Mouse (Mus musculus) B cell, adult 2 months (primary cell): ENCODE results near the gene Ccl24.
A peak's percentile ranks its signal among the peaks of the same experiment; 100 is the strongest.

Experiments used
- DNase-seq, 2 experiments: peaks; one replicate each; pipeline ENCODE4 v3.0.0; 2022

Ccl24 gene

GRCm38 (mm10) chr5:135544865-135545797 is 27.7 kb downstream of the Ccl24 start, which contains the start of gene Hip1:
Gene Hip1, minus strand, starts transcription at chr5:135545120.
- peak; percentile 97 to 98 for DNase-seq

- DNase-seq, result no peak
These were observed 28.8 kb downstream of the Ccl24 start for GRCm38 (mm10) chr5:135544032-135544558.

- DNase-seq, result peak; percentile 73 to 76
These were observed 35.0 kb downstream of the Ccl24 start for GRCm38 (mm10) chr5:135537794-135538214.

- DNase-seq, result peak; percentile 80 to 87
These were observed 35.5 kb downstream of the Ccl24 start for GRCm38 (mm10) chr5:135537326-135537725.

- DNase-seq, result no peak
These were observed 37.0 kb downstream of the Ccl24 start for GRCm38 (mm10) chr5:135535867-135536266.

GRCm38 (mm10) chr5:135533431-135533830 is 39.4 kb downstream of the Ccl24 start:
- no peak for DNase-seq

- no peak for DNase-seq
These were observed 41.5 kb downstream of the Ccl24 start for GRCm38 (mm10) chr5:135531306-135531845.

- no peak for DNase-seq
These were observed 42.9 kb downstream of the Ccl24 start for GRCm38 (mm10) chr5:135529964-135530363.

GRCm38 (mm10) chr5:135529310-135529709 is 43.5 kb downstream of the Ccl24 start:
- DNase-seq, result no peak

- DNase-seq, result no peak
These were observed 44.9 kb downstream of the Ccl24 start for GRCm38 (mm10) chr5:135527986-135528385.

GRCm38 (mm10) chr5:135524660-135525560 is 47.9 kb downstream of the Ccl24 start:
- no peak for DNase-seq

GRCm38 (mm10) chr5:135524087-135524486 is 48.8 kb downstream of the Ccl24 start:
- DNase-seq, result no peak

GRCm38 (mm10) chr5:135522111-135522722 is 50.6 kb downstream of the Ccl24 start:
- DNase-seq, result no peak
